Mouse (Mus musculus) left cerebral cortex, adult 8-10 months (tissue): ENCODE results near the gene B4galnt4. TPM values are rescaled to one million over a fixed set of nuclear protein-coding genes. Genes with fewer than 3 reads are reported as not detected.
A peak's percentile ranks its signal among the peaks of the same experiment; 100 is the strongest.

Experiments used
- DNase-seq, 2 experiments: peaks; one replicate each; pipeline ENCODE4 v3.0.0; 2022; ENCODE audit warnings: low spot score in 2 of 2
- total RNA-seq, 4 experiments: library from RNA; stranded (reverse); gene quantifications; 2 replicates each; pipeline ENCODE4 v1.2.4; 2022

B4galnt4 gene
- total RNA-seq, 4 experiments from 2014 or later, result 64.5 to 81.0 (median 79.2) TPM

DNA sequence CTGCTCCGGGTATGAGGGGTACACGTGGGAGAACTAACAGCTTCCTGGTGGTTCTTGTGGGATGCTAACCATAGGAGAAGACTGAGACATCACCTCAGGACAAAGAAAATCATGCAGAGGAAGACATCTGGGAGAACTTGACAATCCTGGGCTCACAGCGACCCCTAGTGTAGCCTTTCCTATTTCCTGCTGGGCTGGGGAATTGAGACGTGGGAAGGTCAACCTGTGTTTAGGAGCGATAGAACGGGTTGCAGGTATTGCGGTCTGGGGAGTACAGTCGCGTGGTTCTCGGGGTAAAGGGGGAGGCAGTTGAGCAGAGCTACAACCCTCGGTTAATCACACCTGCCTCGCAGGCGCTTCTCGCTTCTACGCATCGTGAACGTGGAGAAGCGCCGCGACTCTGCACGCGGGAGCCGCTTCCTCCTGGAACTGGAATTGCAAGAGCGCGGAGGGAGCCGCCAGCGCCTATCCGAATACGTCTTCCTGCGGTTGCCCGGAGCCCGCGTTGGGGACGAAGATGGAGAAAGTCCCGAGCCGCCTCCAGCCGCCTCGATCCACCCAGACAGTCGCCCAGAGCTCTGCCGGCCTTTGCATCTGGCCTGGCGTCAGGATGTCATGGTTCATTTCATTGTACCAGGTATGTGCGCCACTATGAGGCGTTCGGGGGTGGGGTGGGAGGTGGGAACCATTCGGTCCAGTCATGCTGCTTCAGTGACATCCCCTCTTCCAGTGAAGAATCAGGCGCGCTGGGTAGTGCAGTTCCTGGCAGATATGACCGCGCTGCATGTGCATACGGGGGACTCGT, 9.4 kb downstream of the B4galnt4 start:
- DNase-seq, result peak; percentile 72 to 74

DNA sequence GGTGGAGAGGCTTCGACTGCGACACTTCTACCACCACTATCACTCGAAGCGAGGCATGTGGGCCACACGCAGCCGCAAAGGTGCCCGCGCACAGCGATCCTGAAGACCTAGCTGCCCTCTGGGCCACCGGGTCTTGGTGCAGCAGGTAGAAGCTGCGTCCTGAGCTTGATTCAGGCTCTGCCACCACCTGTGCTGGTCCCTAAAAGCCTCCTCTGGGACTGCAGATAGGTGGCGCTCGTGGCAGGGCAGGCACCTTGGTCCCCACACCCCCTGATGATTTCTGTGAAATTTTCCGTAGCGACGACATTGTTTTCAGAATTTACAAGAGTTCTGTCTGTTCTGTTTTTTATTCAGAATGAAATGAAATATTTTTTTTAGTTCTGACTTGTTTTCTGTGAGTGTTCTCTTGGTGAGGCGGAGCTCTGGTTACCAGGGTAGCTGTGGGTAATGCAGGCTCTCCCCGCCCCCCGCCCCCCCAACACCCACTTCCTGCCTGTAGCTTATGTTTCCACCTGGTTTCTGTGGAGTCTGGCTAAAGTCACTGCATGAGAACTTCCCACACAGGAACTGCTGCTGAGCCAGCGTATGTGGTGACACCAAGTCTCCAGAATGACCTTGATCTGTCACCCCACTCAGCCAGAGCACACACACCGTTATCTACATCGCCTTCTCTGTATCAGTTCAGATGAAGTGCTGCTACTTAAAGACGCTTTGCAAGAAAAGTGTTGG, 11.3 kb downstream of the B4galnt4 start:
- DNase-seq, result no peak

DNA sequence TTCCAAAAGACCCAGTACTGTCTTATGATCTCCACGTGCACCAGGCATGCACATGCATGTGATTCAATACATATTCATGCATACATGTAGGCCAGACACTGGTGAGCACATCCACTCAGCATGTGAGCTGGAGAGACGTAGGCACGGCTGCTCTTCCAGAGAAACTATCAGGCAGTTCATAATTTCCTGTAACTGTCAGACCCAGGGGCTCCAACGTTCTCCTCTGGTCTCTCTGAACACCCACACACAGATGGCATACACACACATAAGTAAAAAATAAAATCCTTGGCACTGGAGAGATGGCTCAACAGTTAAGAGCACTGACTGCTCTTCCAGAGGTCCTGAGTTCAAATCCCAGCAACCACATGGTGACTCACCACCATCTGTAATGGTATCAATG, 12.9 kb downstream of the B4galnt4 start:
- DNase-seq, result no peak

DNA sequence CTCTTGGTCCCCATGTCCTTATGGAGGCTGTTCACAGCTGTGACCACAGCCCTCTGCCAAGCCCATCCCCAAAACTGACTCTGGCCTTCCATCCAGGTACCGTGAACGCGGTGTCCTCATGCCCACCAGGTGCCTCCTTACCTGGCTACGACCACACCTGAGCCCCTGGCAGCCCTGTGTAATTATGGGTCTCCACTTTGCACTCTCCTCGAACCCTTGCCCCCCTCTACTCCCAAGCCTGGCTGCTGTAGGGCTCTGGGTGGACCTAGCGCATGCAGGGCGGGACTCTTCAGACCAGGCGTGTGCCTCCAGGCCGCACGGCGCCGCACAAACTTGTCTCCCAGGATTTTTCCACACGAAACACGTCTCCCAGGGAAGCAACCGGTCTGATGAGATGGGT, 16.9 kb downstream of the B4galnt4 start, which contains the start of gene Pkp3:
Gene Pkp3, plus strand, starts transcription at position 378 of the 400 bp plus-strand sequence.
- DNase-seq, result no peak

DNA sequence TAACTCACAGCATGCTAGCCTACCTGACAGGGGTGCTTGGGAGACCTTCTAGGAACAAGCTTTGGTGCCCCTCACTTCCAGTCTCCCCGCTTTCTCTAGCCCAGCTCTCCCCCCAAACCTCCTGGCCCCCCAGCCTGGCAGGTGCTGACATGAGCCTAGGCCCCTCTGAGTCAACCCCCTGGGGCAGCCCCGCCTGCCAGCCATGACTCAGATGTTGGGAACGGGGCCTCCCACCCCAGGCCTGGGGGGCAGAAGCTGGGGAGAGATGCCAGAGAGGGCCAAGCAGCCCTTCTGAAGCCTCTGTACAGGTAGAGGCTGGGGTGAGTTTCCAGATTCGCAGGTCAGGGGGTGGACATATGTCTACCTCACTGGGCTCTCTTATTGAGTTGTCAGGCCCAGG, 18.0 kb downstream of the B4galnt4 start:
- DNase-seq, result no peak

DNA sequence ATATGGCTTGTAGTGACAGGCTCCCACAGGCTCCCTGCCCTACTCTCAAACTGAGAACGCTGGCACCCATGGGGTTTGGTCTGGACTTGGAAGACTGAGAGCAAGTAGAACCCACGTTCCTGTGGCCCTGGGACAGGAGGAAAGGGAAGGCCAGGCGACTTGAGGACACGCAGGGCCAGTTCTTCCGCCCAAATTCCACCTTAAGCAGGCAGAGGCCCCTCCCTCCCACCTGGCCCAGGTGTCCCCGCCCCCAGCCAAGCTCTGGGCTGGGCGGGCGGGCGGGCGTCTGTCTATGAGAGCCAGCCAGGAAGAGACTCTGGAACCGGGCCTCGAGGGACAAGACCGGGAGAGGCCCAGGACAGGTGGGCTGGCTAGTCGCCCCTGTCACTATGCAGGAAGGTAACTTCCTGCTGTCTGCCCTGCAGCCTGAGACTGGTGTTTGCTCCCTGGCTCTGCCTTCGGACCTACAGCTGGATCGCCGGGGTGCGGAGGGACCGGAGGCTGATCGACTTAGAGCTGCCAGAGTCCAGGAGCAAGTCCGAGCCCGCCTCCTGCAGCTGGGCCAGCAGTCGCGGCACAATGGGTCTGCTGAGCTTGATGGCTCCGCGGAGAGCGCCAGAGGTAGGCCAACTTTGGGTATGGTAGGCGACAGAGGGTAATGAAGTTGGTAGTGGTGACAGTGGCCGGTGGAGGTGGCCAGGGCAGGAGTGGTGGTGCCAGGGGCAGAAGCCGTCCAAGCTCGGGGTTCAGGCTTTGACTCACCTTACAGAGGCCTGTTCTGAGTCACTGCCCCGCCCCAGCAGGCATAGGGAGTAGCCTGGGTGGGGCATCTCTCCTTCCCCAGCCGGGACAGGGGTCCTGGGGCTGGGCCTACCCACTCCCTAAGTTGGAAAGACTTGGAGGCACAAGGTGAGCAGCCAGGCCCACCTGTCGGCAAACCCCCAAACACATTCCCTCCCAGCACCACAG, 18.9 kb downstream of the B4galnt4 start:
- no peak for DNase-seq

DNA sequence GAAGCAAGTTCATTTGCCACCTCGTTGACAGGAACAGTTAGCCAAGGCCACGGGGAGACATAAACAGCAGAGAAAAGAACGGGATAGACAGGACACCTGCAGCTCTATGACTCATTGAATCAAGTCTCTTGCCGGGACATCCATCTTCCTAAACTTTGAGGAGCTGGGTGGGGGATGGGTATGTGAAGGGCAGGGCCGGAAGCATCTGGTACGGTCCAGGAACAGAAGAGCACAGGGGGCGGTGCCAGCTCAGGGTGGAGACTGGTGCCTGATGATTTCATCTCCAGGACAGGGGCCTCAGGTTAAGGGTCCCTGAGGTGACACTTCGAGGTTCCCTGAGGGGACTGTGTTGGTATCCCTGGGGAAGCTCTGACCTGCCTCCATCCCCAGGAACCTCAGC, 27.0 kb downstream of the B4galnt4 start:
- no peak for DNase-seq

DNA sequence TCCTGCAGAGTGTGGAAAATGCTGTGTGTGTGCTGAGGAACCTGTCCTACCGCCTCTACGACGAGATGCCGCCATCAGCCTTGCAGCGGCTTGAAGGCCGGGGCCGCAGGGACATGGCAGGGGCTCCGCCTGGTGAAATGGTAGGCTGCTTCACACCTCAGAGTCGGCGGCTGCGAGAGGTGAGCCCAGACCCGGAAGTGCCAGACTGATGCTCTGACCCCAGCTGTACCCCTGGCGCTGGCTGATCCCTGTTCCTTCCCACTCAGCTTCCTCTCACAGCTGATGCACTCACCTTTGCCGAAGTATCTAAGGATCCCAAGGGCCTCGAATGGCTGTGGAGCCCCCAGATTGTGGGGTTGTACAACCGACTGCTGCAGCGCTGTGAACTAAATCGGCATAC, 27.6 kb downstream of the B4galnt4 start:
- no peak for DNase-seq

DNA sequence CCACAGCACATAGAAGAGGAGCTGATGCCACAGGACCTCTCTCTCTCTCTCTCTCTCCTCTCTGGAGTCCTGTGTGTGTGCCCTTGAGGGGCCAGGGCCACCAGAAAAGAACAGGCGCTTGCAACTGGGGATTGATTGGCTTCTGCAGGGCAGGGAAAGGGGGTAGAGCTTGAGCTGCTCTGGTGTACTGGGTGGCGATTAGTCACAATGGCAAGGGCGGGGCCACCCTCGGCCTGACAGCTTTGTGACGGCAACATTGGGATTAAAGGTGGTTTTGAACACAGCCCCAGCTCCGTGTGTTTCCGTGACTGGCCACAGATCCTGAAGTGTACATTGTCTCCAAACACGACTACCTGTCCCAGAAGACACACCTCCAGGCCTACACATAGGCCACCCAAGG, 29.3 kb downstream of the B4galnt4 start:
- no peak for DNase-seq

DNA sequence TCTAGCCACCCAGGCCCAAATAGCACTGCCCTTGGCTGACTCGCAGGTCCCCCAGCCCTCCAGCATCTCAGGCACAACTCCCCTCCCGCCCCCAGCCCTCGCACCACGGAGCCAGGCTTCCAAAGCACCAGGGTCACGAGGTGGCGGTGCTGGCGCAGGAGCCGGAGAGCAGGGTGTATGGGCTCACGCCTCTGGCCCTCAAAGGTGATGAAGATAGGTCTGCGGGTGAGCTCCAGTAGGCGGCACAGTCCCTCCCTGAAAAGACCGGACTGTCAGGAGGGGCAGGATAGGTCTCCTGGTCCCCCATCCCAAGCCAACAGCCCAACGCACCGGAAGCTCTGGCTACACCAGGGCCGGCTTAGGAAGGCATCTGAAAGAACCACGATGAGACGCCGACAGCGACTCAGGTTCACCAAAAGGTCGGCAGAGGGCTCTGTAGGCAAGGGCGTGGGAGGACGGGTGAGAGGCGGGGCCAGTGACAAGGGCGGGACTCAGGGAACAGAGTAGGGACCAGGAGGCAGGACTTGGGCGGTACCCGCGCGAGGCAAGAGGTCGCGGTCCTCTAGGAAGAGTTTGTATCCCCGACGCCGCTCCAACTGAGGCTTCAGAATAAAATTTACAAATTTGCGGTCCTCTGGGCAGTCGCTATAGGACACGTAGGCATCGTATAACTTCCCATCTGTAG, 31.3 kb downstream of the B4galnt4 start:
- DNase-seq, result no peak

DNA sequence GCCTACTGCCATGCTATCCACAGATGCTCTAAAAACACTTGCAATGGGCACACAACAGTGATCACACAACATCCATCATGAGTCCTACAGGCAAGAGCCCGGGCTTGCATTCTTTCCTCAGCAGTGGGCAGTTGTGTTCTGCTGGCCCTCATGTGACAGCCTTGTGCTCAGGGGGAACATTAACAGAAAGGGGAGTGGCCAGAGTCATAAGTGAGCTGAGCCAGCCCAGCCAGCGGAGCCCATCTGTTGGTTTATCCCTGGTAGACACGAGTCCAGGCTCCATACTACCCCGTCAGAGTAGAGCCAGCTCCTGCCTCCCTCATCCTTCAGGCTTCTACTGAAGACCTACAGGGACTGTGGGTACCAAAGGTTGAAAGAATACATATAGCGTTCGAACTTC, 33.0 kb downstream of the B4galnt4 start:
- DNase-seq, result no peak

DNA sequence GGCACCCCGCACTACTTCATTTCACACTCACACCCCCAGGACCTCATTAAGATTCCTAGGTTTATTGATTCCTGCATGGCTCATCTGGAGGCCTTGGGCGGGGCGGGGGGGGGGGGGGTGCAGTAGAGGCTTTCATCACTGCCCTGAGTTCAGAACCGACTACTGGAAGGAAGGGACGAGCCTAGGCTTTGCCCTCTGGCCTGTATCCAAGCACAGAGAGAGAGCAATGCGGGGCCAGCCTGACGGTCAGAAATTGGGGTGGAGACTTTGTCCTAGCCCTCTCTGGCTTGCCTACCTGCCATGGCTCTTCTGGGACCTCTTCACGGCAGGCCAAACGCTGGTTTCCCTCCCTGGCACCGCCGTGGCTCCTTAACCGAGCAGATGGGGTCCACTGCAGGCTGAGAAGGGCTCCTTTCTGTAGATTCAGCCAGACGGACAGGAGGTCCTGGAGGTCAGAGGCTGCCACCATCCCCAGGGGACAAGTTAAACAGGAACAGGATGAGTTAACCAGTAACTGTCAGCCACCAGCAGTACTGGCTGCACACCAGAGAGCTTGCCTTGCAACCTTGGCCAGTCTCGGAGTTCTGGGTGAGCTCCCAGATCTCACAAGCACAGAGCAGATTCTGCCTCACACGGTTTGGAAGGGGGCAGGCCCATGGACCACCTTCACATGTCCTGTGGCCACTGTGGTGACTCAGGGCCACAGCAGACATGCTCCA, 33.7 kb downstream of the B4galnt4 start:
- no peak for DNase-seq

DNA sequence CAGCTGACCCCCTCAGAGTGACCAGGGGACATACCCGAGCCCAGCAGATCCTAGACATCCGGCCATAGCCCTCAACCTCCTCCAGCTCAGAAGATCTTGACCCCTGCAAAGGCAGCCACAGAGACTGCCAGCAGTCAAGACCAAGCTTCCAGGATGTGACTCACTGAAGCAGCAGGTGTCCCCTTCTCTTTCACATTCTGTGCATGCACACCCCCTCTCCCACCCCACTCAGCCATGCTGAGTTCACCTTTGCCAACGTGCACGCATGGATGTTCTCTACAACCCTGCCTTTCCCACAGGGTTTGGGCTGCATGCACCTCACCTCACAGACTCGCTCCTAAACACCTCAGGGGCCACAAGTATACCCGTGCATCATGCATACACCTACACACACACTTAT, 35.1 kb downstream of the B4galnt4 start:
- DNase-seq, result no peak

DNA sequence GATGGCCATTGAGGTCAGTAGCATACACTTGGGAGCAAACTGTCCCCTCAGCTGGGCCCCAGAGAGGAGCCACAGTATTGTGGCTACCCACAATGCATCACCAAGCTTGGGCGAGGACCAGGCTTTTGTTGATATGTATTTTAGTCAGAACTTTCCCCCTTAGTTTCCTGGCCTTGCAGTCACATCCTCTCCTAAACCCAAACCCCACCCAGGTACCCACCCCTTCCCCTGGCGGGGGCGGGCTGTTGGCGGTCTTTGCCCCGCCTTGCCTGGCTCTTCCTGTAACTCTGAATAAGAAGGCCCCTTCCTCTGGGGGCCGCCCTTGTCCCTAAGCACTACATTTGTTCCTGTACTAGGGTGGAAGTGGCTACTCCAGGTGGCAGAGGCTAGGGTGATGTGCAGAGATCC, 35.7 kb downstream of the B4galnt4 start:
- DNase-seq, result no peak

DNA sequence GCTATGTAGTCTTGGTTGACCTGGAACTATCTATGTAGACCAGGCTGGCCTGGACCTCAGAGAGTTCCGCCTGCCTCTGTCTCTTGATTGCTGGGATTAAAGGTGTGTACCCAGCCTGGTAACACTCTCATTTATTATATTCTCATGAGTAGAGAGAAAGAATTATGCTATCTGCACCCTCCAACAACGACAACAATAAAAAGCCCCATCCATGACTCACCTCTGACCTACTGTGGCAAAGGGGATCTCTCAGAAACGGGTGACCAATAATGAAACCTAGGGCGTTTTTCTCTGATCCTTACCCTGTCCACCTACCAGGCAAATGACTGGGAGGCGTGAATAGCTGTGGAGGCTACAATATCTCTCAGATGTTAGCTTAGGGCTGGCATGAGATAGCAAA, 36.3 kb downstream of the B4galnt4 start:
- no peak for DNase-seq

DNA sequence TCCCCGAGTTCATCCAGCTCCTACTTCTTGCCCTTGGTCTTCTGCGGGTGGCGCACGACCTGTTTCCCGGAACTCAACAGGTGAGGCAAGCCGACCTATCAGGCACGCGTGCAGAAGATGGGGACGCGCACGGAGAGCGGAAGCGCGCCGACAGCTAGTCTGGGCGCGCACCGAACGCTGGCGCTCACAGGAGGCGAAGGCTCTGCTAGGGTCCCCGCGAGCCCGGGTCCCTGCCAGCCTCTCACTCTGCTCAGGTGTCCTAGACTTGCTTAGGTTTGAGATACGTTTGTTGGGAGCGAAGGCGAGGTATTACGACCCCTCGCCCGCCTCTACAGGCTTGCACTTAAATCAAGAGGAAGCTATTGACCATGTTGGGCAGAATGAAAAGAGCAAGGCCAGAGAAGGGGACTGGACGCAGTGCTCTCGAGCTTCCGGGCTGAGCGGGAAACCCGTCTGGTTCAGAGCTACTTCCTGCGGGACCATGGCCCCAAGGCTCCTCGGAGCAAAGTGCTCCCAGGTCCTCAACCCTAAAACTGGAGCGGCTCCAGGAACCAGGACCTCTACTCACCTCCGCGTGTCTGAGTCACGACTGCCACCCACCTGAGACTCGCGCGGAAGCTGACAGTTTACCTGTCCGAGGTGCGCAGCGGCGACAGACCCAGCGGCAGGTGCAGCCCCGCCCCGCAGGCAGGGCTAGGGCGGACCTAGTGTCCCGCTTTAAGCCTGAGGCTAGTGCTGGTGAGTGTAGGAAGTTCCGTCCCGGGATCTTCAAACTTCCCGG, 39.2 kb downstream of the B4galnt4 start, which contains the start of gene Sigirr:
Gene Sigirr, minus strand, starts transcription at position 662 of the 781 bp plus-strand sequence.
- peak in 1 of 2 experiments; percentile 20 for DNase-seq

DNA sequence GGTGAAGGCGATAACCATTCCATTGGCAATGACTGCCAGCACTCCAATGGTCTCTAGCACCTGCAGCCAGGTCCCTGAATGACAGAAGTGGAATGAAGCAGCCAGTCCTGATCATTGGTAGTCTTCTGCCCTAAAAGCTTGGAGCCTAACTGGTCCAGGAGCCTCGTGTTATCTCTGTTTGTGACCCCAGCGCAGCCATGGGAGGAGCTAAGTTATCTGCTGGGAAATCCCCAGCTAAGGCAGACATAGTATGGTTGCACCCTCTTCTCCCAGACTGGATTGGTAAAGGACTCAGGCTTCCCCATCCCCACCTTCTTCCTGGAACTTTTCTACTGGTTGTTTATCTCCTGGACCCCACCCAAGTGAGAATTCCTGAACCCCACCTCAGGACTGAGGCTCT, 42.3 kb downstream of the B4galnt4 start:
- no peak for DNase-seq

DNA sequence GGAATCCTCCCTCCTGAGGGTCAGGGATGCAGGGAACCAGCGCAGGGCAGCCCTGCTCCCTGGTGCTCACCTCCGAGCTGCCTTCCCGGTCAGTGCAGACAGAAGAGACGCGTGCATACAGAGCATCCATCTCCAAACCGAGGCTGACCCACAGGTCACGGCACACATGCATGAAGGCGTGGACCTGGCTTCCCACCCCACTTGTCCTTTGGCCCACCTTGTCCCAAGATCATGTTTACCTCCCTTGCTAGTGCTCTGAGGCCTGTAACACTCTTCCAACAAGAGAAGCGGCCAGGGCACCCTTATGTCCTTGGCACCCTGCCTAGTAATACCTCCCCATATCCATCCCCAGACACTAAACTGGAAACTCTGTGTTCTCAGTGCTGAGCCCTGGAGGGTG, 55.0 kb downstream of the B4galnt4 start:
- no peak for DNase-seq

DNA sequence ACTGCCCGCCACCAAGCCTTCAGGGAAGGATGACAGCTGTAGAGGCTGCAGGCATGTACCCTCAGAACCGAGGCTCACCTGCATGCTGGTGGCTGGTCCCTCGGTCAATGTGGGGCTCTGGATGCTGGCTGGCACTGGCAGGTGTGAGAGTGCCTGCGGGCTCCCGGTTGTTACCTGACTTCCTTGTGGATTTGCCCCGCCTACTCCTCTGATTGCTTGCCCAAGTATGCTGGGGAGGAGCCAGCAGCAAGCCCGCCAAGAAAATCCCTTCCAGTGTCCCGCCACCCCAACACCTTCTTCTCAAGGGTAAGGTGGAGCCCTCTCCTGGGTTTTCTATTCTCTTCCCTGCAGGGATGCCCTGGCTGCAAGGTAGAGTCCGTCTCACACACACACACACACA, 56.7 kb downstream of the B4galnt4 start, which contains the start of gene Ano9:
Gene Ano9, minus strand, starts transcription at position 171 of the 400 bp plus-strand sequence.
- DNase-seq, result no peak
